Mouse (Mus musculus) liver, embryonic 14.5 days (tissue): ENCODE results near the gene Actn4.

Experiments used
- CTCF ChIP-seq: IDR thresholded peaks from 2 replicates; pipeline ENCODE4 v1.5.1; 2016; ENCODE audit warnings: antibody characterized with exemption, low read depth, control low read depth
- EP300 ChIP-seq: IDR thresholded peaks from 2 replicates; pipeline ENCODE4 v1.6.1; 2016; ENCODE audit warnings: antibody characterized with exemption, low read depth

GRCm38 (mm10) chr7:28960354-28961046 is 1.6 kb downstream of the Actn4 start:
- TF ChIP-seq EP300 (no peak), CTCF (no peak)
